Mouse (Mus musculus) cerebellum, postnatal 14 days (tissue): ENCODE data around the gene Cobll1.

Experiments used
- DNase-seq, 2 experiments: peaks; one replicate each; pipeline ENCODE4 v3.0.0; 2021; ENCODE audit warnings: mixed read lengths in 2 of 2

Gene Cobll1

GRCm38 (mm10) chr2:65236644-65237043, 2.6 kb downstream of the Cobll1 start:
- DNase-seq = no peak

GRCm38 (mm10) chr2:65232756-65233535, 6.3 kb downstream of the Cobll1 start:
- no peak for DNase-seq

- no peak for DNase-seq
Measured at GRCm38 (mm10) chr2:65228426-65228825, 10.8 kb downstream of the Cobll1 start.

GRCm38 (mm10) chr2:65227898-65228290, 11.3 kb downstream of the Cobll1 start:
- no peak for DNase-seq

- no peak for DNase-seq
Measured at GRCm38 (mm10) chr2:65227154-65227897, 11.9 kb downstream of the Cobll1 start.

- DNase-seq = no peak
Measured at GRCm38 (mm10) chr2:65226494-65226893, 12.7 kb downstream of the Cobll1 start.

- DNase-seq = no peak
Measured at GRCm38 (mm10) chr2:65223956-65224735, 15.1 kb downstream of the Cobll1 start.

- peak; percentile 56 to 68 for DNase-seq
Measured at GRCm38 (mm10) chr2:65223012-65223411, 16.2 kb downstream of the Cobll1 start.

- DNase-seq = peak; percentile 63 to 66
Measured at GRCm38 (mm10) chr2:65221646-65222045, 17.6 kb downstream of the Cobll1 start.

- DNase-seq = peak; percentile 15 to 16
Measured at GRCm38 (mm10) chr2:65220563-65220962, 18.6 kb downstream of the Cobll1 start.

- DNase-seq = no peak
Measured at GRCm38 (mm10) chr2:65219375-65220135, 19.6 kb downstream of the Cobll1 start.

GRCm38 (mm10) chr2:65218318-65218717, 20.9 kb downstream of the Cobll1 start:
- peak; percentile 52 to 72 for DNase-seq

- no peak for DNase-seq
Measured at GRCm38 (mm10) chr2:65217677-65218076, 21.5 kb downstream of the Cobll1 start.

GRCm38 (mm10) chr2:65216163-65216562, 23.0 kb downstream of the Cobll1 start:
- DNase-seq = no peak

GRCm38 (mm10) chr2:65214556-65214955, 24.6 kb downstream of the Cobll1 start:
- DNase-seq = no peak

- DNase-seq = no peak
Measured at GRCm38 (mm10) chr2:65213675-65214074, 25.5 kb downstream of the Cobll1 start.

GRCm38 (mm10) chr2:65211620-65212019, 27.6 kb downstream of the Cobll1 start:
- DNase-seq = no peak

GRCm38 (mm10) chr2:65207750-65208149, 31.5 kb downstream of the Cobll1 start:
- no peak for DNase-seq

- no peak for DNase-seq
Measured at GRCm38 (mm10) chr2:65203699-65204098, 35.5 kb downstream of the Cobll1 start.

GRCm38 (mm10) chr2:65199706-65200105, 39.5 kb downstream of the Cobll1 start:
- no peak for DNase-seq

- no peak for DNase-seq
Measured at GRCm38 (mm10) chr2:65198605-65199004, 40.6 kb downstream of the Cobll1 start.

GRCm38 (mm10) chr2:65196994-65197393, 42.2 kb downstream of the Cobll1 start:
- no peak for DNase-seq
